Mouse (Mus musculus) midbrain, embryonic 16.5 days (tissue): ENCODE measurements around the gene Vkorc1l1. TPM values are rescaled to one million over a fixed set of nuclear protein-coding genes. Genes with fewer than 3 reads are reported as not detected.

Source experiments
- ATAC-seq: fragments of 200-750 bp; cut with Nextera tagmentation; 2 replicates; pipeline ENCODE4 v1.8.0; 2017; ENCODE audit warnings: moderate TSS enrichment
- H3K27ac ChIP-seq: fragments of 300-500 bp; sonication (generic); 2 replicates; pipeline ENCODE4 v1.5.1; 2014; ENCODE audit warnings: mild to moderate bottlenecking, low read length, mixed read lengths
- H3K27me3 ChIP-seq: fragments of 300-500 bp; sonication (generic); 2 replicates; pipeline ENCODE4 v1.6.1; 2014; ENCODE audit warnings: low read depth, low read length, mixed read lengths; ENCODE audit not compliant: control insufficient read depth, insufficient read depth
- H3K36me3 ChIP-seq: fragments of 300-500 bp; sonication (generic); 2 replicates; pipeline ENCODE4 v1.6.1; 2014; ENCODE audit warnings: mild to moderate bottlenecking, low read length, moderate library complexity, mixed read lengths; ENCODE audit not compliant: control insufficient read depth, insufficient read depth
- H3K4me1 ChIP-seq: fragments of 300-500 bp; sonication (generic); 2 replicates; pipeline ENCODE4 v1.6.1; 2014; ENCODE audit warnings: mild to moderate bottlenecking, low read length, mixed read lengths; ENCODE audit not compliant: control insufficient read depth, insufficient read depth
- H3K4me2 ChIP-seq: fragments of 300-500 bp; sonication (generic); 2 replicates; pipeline ENCODE4 v1.6.1; 2014; ENCODE audit warnings: mild to moderate bottlenecking, low read length, mixed read lengths
- H3K4me3 ChIP-seq: fragments of 300-500 bp; sonication (generic); 2 replicates; pipeline ENCODE4 v1.5.1; 2014; ENCODE audit warnings: low read depth, mild to moderate bottlenecking, low read length, moderate library complexity, mixed read lengths
- H3K9ac ChIP-seq: fragments of 300-500 bp; sonication (generic); 2 replicates; pipeline ENCODE4 v1.6.1; 2014; ENCODE audit warnings: low read depth, low read length, mixed read lengths
- H3K9me3 ChIP-seq: fragments of 300-500 bp; sonication (generic); replicated peaks from 2 replicates; pipeline ENCODE4 v1.6.1; 2014; ENCODE audit warnings: mild to moderate bottlenecking, low read length, mixed read lengths; ENCODE audit not compliant: control insufficient read depth, poor library complexity, severe bottlenecking
- WGBS: fragments of 180-500 bp; shearing (Covaris S2); extraction: QIAGEN DNeasy Blood & Tissue Kit; methylation state at CpG from one replicate; pipeline ENCODE4 v1.1.7; 2014; 5-methylcytosine and 5-hydroxymethylcytosine counted together
- polyA plus RNA-seq: library from polyadenylated mRNA; unstranded; fragments of >200 nt; fragmentation: Nextera tagmentation; extraction: Ambion mirVana; gene quantifications from 2 replicates; pipeline ENCODE4 v1.2.1, GENCODE M21; 2015

Gene Vkorc1l1
- polyA plus RNA-seq, 1 experiment from 2014 or later, result 29.1 TPM

GRCm38 (mm10) chr5:130007344-130007743 is 65.6 kb downstream of the Vkorc1l1 start:
- peaks cover 6% of the 10 kb centered on the region; the same call in 1 of the 2 replicates for H3K36me3 ChIP-seq
- peaks cover 4% of the 10 kb centered on the region for H3K9me3 ChIP-seq
- no peak overlapping the region for H3K4me3 ChIP-seq
- no peaks in the 10 kb centered on the region for H3K4me1 ChIP-seq
- no peak overlapping the region for H3K27ac ChIP-seq
- WGBS, result 97% methylated on average over 1 of the region's 1 CpGs
- no peaks in the 10 kb centered on the region for H3K27me3 ChIP-seq
- H3K4me2 ChIP-seq, result no peak overlapping the region
- ATAC-seq, result no peak
- no peak overlapping the region for H3K9ac ChIP-seq

- no peak for ATAC-seq
- Histone ChIP-seq H3K4me1 (no peaks in the 10 kb centered on the region), H3K9ac (no peak overlapping the region), H3K27me3 (no peaks in the 10 kb centered on the region), H3K9me3 (peaks cover 4% of the 10 kb centered on the region), H3K4me3 (no peak overlapping the region), H3K36me3 (peaks cover 6% of the 10 kb centered on the region; the same call in 1 of the 2 replicates), H3K27ac (no peak overlapping the region), H3K4me2 (no peak overlapping the region)
- 83% methylated on average over 6 of the region's 6 CpGs for WGBS
Measured at GRCm38 (mm10) chr5:130008034-130008590, 66.3 kb downstream of the Vkorc1l1 start.

GRCm38 (mm10) chr5:130009784-130010183 is 68.0 kb downstream of the Vkorc1l1 start:
- 99% methylated on average over 4 of the region's 4 CpGs for WGBS

GRCm38 (mm10) chr5:130010961-130011360 is 69.2 kb downstream of the Vkorc1l1 start:
- H3K27me3 ChIP-seq, result no peaks in the 10 kb centered on the region
- ATAC-seq, result no peak
- H3K27ac ChIP-seq, result no peak overlapping the region
- no peak overlapping the region for H3K4me2 ChIP-seq
- peaks cover 4% of the 10 kb centered on the region for H3K9me3 ChIP-seq
- peaks cover 6% of the 10 kb centered on the region; the same call in 1 of the 2 replicates for H3K36me3 ChIP-seq
- no peak overlapping the region for H3K4me3 ChIP-seq
- no peaks in the 10 kb centered on the region for H3K4me1 ChIP-seq
- H3K9ac ChIP-seq, result no peak overlapping the region
- 95% methylated on average over 5 of the region's 5 CpGs for WGBS

More at GRCm38 (mm10) chr5:130009784-130010183, 68.0 kb downstream of the Vkorc1l1 start:
- H3K4me2 ChIP-seq, result no peak overlapping the region
- H3K4me3 ChIP-seq, result no peak overlapping the region
- no peaks in the 10 kb centered on the region for H3K4me1 ChIP-seq
- H3K27me3 ChIP-seq, result no peaks in the 10 kb centered on the region
- peaks cover 6% of the 10 kb centered on the region; the same call in 1 of the 2 replicates for H3K36me3 ChIP-seq
- H3K9ac ChIP-seq, result no peak overlapping the region
- peaks cover 4% of the 10 kb centered on the region for H3K9me3 ChIP-seq
- no peak overlapping the region for H3K27ac ChIP-seq
- ATAC-seq, result no peak

GRCm38 (mm10) chr5:130015104-130015503 is 73.3 kb downstream of the Vkorc1l1 start:
- Histone ChIP-seq H3K9ac (no peak overlapping the region), H3K27me3 (no peaks in the 10 kb centered on the region), H3K36me3 (peaks cover 8% of the 10 kb centered on the region; the same call in 1 of the 2 replicates), H3K27ac (no peak overlapping the region), H3K4me3 (no peak overlapping the region), H3K4me1 (no peaks in the 10 kb centered on the region), H3K9me3 (peaks cover 4% of the 10 kb centered on the region), H3K4me2 (no peak overlapping the region)
- ATAC-seq, result no peak
- WGBS, result 96% methylated on average over 3 of the region's 3 CpGs

GRCm38 (mm10) chr5:130019461-130019860 is 77.7 kb downstream of the Vkorc1l1 start:
- Histone ChIP-seq H3K4me2 (no peak overlapping the region), H3K36me3 (0 out of 2 replicates have a peak, but pooled peaks cover 2% of the 10 kb centered on the region), H3K4me3 (no peak overlapping the region), H3K9me3 (no peaks in the 10 kb centered on the region), H3K27me3 (no peaks in the 10 kb centered on the region), H3K4me1 (peaks cover 5% of the 10 kb centered on the region; the same call in 1 of the 2 replicates), H3K9ac (no peak overlapping the region), H3K27ac (no peak overlapping the region)
- no peak for ATAC-seq
- WGBS, result 83% methylated on average over 8 of the region's 8 CpGs

GRCm38 (mm10) chr5:130021361-130021966 is 79.7 kb downstream of the Vkorc1l1 start:
- no peaks in the 10 kb centered on the region for H3K9me3 ChIP-seq
- no peak overlapping the region for H3K27ac ChIP-seq
- 71% methylated on average over 5 of the region's 5 CpGs for WGBS
- peaks cover 5% of the 10 kb centered on the region; the same call in 1 of the 2 replicates for H3K4me1 ChIP-seq
- H3K36me3 ChIP-seq, result 0 out of 2 replicates have a peak, but pooled peaks cover 2% of the 10 kb centered on the region
- H3K27me3 ChIP-seq, result no peaks in the 10 kb centered on the region
- H3K4me2 ChIP-seq, result no peak overlapping the region
- no peak overlapping the region for H3K4me3 ChIP-seq
- H3K9ac ChIP-seq, result no peak overlapping the region
- ATAC-seq, result no peak

- Histone ChIP-seq H3K36me3 (0 out of 2 replicates have a peak, but pooled peaks cover 2% of the 10 kb centered on the region), H3K27me3 (peaks cover 3% of the 10 kb centered on the region; the same call in 1 of the 2 replicates), H3K27ac (no peak overlapping the region), H3K4me2 (no peak overlapping the region), H3K4me1 (peaks cover 5% of the 10 kb centered on the region; the same call in 1 of the 2 replicates), H3K9ac (no peak overlapping the region), H3K9me3 (no peaks in the 10 kb centered on the region), H3K4me3 (no peak overlapping the region)
- no peak for ATAC-seq
- 78% methylated on average over 7 of the region's 7 CpGs for WGBS
Measured at GRCm38 (mm10) chr5:130022366-130022765, 80.6 kb downstream of the Vkorc1l1 start.
